Mouse (Mus musculus) megakaryocyte, adult 5-6 weeks (primary cell): ENCODE data around the gene Sec63. TPM values are rescaled to one million over a fixed set of nuclear protein-coding genes. Genes with fewer than 3 reads are reported as not detected.
A peak's percentile ranks its signal among the peaks of the same experiment; 100 is the strongest.

Experiments used
- ATAC-seq: 2 replicates; pipeline ENCODE4 v1.8.0; 2016; ENCODE audit warnings: mild to moderate bottlenecking, inconsistent platforms; ENCODE audit not compliant: poor library complexity, severe bottlenecking
- total RNA-seq, 2 experiments: library from RNA; stranded (forward) in 1 of 2; stranded (reverse) in 1 of 2; fragments of 153-499, 151-499 nt in 1 of 2; fragments of 221-1000, 200-1000 nt in 1 of 2; gene quantifications; 2 replicates each; pipeline versions ENCODE4 v1.2.3 to v1.2.4; 2015 to 2017

The Sec63 gene
- total RNA-seq, 2 experiments from 2014 or later = 24.7 to 48.1 TPM

GRCm38 (mm10) chr10:42861446-42861845 is 100.2 kb downstream of the Sec63 start:
- ATAC-seq = no peak

DNA sequence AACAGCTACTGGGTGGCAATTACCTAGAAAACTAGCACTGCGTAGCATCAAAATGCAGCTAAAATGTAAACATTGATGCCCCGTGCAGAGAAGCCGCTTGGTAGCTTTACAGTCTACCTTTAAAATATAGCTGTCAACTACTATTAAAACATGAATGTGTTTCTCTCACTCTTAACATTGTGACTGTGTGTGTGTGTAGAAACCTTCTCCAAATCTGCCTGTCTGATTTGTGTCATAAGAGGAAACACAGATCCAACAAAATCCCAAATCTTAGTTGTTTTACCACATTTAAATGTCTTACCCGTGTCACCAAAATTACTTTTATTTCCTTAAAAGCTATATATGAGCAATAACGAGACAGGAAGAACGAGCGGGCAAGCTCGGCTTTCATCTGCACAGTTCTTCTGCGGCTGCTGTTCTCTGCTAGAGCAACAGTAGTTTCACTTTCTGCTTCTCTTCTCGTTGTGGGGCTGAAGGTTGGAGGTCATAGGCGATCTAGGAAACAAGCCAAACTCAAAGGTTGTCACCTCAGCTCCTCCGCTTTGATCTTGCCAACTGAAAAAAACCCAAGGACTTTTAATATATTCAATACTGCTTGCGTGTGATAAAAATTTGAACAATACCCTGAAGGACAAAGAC is 100.9 kb downstream of the Sec63 start:
- ATAC-seq = peak; percentile 50

DNA sequence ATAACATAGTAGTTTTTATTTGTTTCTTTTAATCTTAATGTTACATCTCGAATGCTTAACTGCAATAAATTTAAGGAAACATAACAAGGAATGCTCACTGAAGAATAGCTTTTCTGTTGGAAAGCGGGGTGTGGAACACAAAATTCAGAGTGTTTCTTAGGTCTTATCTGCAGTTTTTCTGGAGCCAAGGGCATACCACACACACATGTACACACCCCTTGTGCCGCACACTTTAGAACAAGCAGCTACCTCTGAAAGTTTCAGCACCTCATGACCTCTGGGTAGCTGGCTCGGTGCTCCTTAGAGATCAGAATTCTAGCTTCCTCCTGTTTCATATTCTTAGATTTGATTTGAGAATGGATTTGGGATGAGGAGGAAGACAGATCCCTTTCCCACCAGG is 101.5 kb downstream of the Sec63 start:
- ATAC-seq = no peak

GRCm38 (mm10) chr10:42863621-42864391 is 102.5 kb downstream of the Sec63 start:
- no peak for ATAC-seq

- no peak for ATAC-seq
These were observed 103.4 kb downstream of the Sec63 start for GRCm38 (mm10) chr10:42864696-42865095.

DNA sequence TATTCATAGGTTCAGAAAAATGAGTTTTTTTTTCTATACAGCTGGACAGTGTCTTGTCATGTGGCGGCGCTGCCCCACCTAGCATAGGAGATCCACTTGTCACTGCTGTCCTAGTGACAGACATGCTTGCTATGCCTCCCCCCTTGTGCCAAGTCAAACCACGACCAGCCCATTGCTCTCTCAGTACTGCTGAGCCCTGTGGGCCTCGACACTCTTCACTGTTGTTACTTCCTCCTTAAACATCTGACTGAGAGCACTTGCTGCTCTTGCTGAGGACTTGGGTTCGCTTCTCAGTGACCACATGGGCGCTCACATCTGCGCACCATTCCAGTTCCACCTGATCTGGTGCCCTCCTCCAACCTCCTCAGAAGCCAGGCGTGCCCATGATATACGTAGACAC is 107.1 kb downstream of the Sec63 start:
- peak; percentile 49; the same call in 1 of the 2 replicates for ATAC-seq

DNA sequence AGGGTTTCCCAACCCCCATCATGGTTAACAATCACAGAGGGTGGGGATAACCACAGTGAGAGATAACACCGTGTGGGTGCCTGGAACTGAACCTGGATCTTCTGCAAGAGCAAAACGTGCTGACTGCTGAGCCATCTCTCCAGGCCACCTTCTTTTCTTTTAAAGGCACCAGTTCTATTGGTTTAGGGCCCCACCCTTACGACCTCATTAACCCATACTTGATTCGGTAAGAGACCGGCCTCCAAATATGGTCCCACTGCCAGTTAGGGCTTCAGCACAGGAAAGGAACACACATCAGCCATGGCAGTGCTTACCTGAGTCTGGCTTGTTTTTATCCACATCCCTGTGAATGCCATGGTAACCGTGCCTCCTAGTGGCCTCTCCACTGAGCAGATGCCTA is 108.2 kb downstream of the Sec63 start:
- ATAC-seq = no peak

GRCm38 (mm10) chr10:42872269-42873010 is 111.1 kb downstream of the Sec63 start:
- ATAC-seq = no peak

- ATAC-seq = no peak
These were observed 111.8 kb downstream of the Sec63 start for GRCm38 (mm10) chr10:42873077-42873595.

- ATAC-seq = peak; percentile 91
These were observed 114.9 kb downstream of the Sec63 start for GRCm38 (mm10) chr10:42876172-42876571.

DNA sequence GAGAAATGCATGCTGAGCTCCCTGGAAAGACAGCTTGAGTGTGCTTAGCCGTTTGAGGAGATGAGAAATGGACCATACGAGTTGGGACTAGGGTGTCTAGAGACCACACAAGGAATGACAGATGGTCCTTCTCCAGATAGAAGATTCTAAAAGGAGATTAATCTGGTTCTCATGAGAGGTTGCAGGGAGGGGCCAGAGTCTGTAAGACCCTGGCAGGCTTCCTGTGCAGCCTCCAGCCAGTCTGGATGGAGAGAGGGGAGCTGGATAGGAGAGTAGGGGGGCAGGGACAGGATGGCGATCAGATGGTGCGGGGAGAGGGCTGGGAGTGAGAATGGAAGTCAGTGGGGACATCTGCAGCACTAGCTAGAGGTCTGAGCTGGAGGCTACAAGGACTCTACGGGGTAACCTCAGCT is 118.0 kb downstream of the Sec63 start:
- no peak for ATAC-seq

DNA sequence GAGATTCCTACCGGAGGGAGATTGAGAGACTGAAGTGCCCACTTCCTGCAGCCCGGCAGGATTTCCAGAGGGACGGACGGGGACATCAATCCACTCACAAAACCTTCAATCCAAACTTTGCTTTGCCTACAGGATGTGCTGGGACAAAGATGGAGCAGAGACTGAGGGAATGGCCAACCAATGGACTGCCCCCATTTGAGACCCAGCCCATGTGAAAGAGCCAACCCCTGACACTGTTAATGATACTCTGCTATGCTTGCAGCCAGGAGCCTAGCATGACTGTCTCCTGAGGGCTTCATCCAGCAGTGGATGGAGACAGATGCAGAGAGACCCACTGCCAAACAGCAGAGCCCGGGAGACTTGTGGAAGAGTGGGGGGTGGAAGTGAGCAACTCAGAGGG is 118.4 kb downstream of the Sec63 start:
- no peak for ATAC-seq

Other genes with a start within 250 kb of the Sec63 start
- not detected in 2 replicates for gene Nr2e1, start 177.9 kb upstream of the Sec63 start, total RNA-seq (2015)
- not detected in 2 replicates for gene Nr2e1, start 177.9 kb upstream of the Sec63 start, total RNA-seq (2017)
- gene Ostm1, start 177.7 kb upstream of the Sec63 start, total RNA-seq (2015) = 63.0 and 70.6 TPM in 2 replicates
- gene Ostm1, start 177.7 kb upstream of the Sec63 start, total RNA-seq (2017) = 80.5 and 83.1 TPM in 2 replicates
- gene Scml4, start 98.9 kb downstream of the Sec63 start, total RNA-seq (2015) = 0.42 and 0.64 TPM in 2 replicates
- 0.41 and 0.48 TPM in 2 replicates for gene Scml4, start 98.9 kb downstream of the Sec63 start, total RNA-seq (2017)